ENCODE assay signal across 8 mouse cellular contexts in genomic region chr5:93207006-93207348, GRCm38 (mm10). TPM values are rescaled to one million over a fixed set of nuclear protein-coding genes. Genes with fewer than 3 reads are reported as not detected.
DNase-seq lines count a peak whose midpoint lies in the region; ATAC-seq and TF ChIP-seq lines count a peak whose summit lies in the region.

No protein-coding gene starts in this region.

- intact Hi-C loops in gastrocnemius, adult 2 months (cut with DNase I) = no loop called here

- no peaks in the 10 kb centered on the region; the same call in 1 of the 2 replicates for H3K4me1 ChIP-seq in cerebellum, adult 2 months (ENCODE audit: control insufficient read depth, insufficient read depth, low read length)
- peaks cover 12% of the 10 kb centered on the region; the same call in 1 of the 2 replicates for H3K4me1 ChIP-seq in kidney, embryonic 14.5 days (ENCODE audit: control insufficient read depth, insufficient read depth, low read length)

- H3K4me3 ChIP-seq in cerebellum, adult 2 months (replicated peaks; ENCODE audit: insufficient read depth, low read depth, low read length) = peak overlapping the region; percentile 97
- peak overlapping the region; percentile 97 for H3K4me3 ChIP-seq in gastrocnemius, adult 2 months
- H3K4me3 ChIP-seq in kidney, embryonic 14.5 days (ENCODE audit: low read length) = peak overlapping the region; percentile 92

- H3K27ac ChIP-seq in cerebellum, adult 2 months (ENCODE audit: insufficient read depth, low read length) = peak overlapping the region; percentile 83; the same call in 1 of the 2 replicates
- peak overlapping the region; percentile 100 for H3K27ac ChIP-seq in gastrocnemius, adult 2 months
- H3K27ac ChIP-seq in kidney, embryonic 14.5 days (ENCODE audit: low read depth, low read length) = peak overlapping the region; percentile 91

- H3K9me3 ChIP-seq in kidney, embryonic 14.5 days (ENCODE audit: control insufficient read depth, low read length) = no peaks in the 10 kb centered on the region

- peak overlapping the region; percentile 95 for H3K9ac ChIP-seq in kidney, embryonic 14.5 days (ENCODE audit: low read depth, low read length)

- under 1% methylated on average over 6 of the region's 6 CpGs for WGBS in cerebellum, adult 2 months
- 3% methylated on average over 6 of the region's 6 CpGs for WGBS in kidney, embryonic 14.5 days

- ATAC-seq in kidney, embryonic 14.5 days (ENCODE audit: low FRiP score, low TSS enrichment) = peak; percentile 33
- no peak; the same call in 1 of the 2 replicates for ATAC-seq in frontal cortex, adult (ENCODE audit: low TSS enrichment)

- peak overlapping the region; percentile 61 for H3K4me2 ChIP-seq in kidney, embryonic 14.5 days (replicated peaks; ENCODE audit: low read depth, low read length)

- H3K36me3 ChIP-seq in kidney, embryonic 14.5 days (ENCODE audit: control insufficient read depth, insufficient read depth, low read length) = peaks cover 2% of the 10 kb centered on the region; the same call in 1 of the 2 replicates

- no peaks in the 10 kb centered on the region for H3K27me3 ChIP-seq in cerebellum, adult 2 months (ENCODE audit: control insufficient read depth, insufficient read depth, low read length)
- no peaks in the 10 kb centered on the region for H3K27me3 ChIP-seq in kidney, embryonic 14.5 days (ENCODE audit: control insufficient read depth, insufficient read depth, low read length)

- TF ChIP-seq CTCF in cerebellum, adult 2 months (IDR thresholded peaks at IDR 0.05; ENCODE audit: borderline replicate concordance, insufficient read depth, low read depth, low read length) = no peak
- TF ChIP-seq CTCF in gastrocnemius, adult 2 months (IDR thresholded peaks at IDR 0.05) = no peak

- DNase-seq in right cerebral cortex, adult 18-20 months = peak; percentile 30
- no peak for DNase-seq in right cerebral cortex, adult 2 months (ENCODE audit: low spot score in 2 of 2)
- DNase-seq in cerebellum, adult 2 months = no peak
- DNase-seq in gastrocnemius, adult 2 months = peak; percentile 51
- DNase-seq in lung, adult 18-20 months = peak; percentile 39 to 56
- peak; percentile 57 for DNase-seq in right cerebral cortex, postnatal 14 days

- TF ChIP-seq POLR2A in cerebellum, adult 2 months (IDR thresholded peaks at IDR 0.05; ENCODE audit: borderline replicate concordance, insufficient read depth, low read length) = no peak

RNA-seq across cellular contexts. Expression of gene 2010109A12Rik, which starts 0.7 kb away (rescaled TPM):
- polyA plus RNA-seq in cerebellum, adult 2 months (2012; rRNA removed) = 0.76 and 0.84 TPM in 2 replicates
- under 1 TPM; 0.48 to 0.81 TPM for total RNA-seq in gastrocnemius, adult 2 months (2021)
- 1.1 and 1.4 TPM in 2 replicates for polyA plus RNA-seq in kidney, embryonic 14.5 days (2014; fragmentation: Nextera tagmentation; extraction: Ambion mirVana)

RNA-seq across cellular contexts. Expression of gene Ccni, which starts 0.7 kb away (rescaled TPM):
- polyA plus RNA-seq in cerebellum, adult 2 months (2012; rRNA removed) = 176 and 183 TPM in 2 replicates
- 10 to 100 TPM; 61.4 to 66.6 TPM for total RNA-seq in gastrocnemius, adult 2 months (2021)
- 132 and 159 TPM in 2 replicates for polyA plus RNA-seq in kidney, embryonic 14.5 days (2014; fragmentation: Nextera tagmentation; extraction: Ambion mirVana)

Comparison
In these comparisons a context has a peak if more than half of its experiments do, and no peak if none do; other contexts are left out.
1. DNase-seq: peak in right cerebral cortex, adult 18-20 months (single experiment), gastrocnemius, adult 2 months (single experiment), lung, adult 18-20 months (2 of 2) and right cerebral cortex, postnatal 14 days (single experiment); none in right cerebral cortex, adult 2 months (0 of 2) and cerebellum, adult 2 months (0 of 2).
2. Peak in every context shown above with its lines, with median percentiles within 50 percentile points of each other: H3K27ac ChIP-seq and H3K4me3 ChIP-seq.